Mouse (Mus musculus) left cerebral cortex, adult 9 months (tissue): ENCODE data around the gene Impg1.

Experiments used
- DNase-seq, 2 experiments: peaks; one replicate each; pipeline ENCODE4 v3.0.0; 2022; ENCODE audit warnings: low spot score in 2 of 2

Impg1 gene

DNA sequence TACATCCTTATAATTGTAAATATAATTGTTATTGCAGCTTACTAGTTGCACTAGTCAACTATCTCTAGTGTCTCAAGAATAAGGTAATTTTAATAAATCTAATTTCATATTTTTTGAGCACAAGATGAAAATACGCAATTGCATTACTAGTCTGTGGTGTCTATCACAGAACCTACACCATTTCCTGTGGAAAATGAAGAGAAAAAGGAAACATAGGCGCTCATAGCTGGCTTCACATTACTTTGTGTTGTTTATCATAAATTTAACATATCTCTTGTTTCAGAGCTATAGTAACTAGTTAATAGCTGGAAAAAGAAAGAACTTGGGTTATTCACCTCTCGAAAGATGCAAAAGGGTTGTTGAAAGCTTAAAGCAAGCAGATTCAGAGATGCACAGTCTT lies 182.9 kb downstream of the Impg1 start:
- no peak for DNase-seq

DNA sequence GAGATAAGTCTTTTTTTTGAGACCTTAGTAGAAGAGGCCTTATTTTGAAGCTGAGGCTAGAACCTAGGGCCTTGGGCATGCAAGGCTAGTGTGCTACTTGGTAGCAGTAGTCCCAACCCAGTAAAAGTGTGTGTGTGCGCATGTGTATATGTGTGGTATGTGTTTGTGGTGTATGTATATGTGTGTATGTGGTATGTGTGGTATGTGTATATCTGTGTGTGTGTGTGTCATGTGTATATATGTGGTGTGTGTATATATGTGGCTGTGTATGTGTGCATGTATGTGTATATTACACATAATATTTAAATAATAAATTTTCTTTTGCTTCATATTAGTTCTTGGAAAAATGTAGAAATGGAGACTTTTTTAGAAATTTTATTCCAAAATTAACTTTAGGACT lies 184.6 kb downstream of the Impg1 start:
- DNase-seq, result no peak

DNA sequence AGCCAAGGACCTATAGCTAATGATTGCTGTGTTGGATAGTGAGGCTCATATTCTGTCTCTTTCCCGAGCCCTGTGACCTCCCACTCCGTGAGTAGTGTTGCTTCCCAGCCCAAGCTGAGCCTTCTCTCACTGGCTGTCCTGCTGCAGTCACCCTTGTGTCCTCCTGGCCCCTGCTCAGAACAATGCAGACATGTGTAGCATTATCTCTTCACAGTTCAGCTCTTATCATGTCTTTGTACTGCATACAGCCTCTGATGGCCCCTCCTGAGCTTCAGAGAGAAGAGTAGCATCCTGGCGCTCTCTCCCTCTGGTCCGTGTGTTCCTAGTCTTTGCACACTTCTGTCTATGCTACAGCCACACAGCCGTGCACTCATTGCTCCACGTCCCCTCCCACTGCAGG lies 187.5 kb downstream of the Impg1 start:
- DNase-seq, result no peak

DNA sequence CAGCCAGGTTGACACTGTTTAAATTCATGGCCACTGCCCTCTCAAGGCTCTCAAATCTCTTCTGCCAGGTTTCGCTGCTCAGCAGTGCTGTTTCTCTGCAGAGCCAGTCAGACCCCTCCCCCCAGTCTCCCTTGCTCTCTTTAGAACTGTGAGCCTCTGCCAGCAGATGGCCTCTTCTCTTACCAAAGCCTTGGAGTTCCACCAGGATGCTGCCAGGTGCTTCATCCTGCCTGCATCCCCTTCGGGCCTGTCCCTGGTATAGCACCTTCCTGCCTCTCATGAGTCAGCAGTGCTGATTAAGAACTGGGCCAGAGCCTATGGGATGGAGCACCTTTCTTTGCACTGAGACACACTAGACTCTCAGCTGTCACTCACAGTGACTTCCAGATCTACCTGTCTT lies 188.1 kb downstream of the Impg1 start:
- no peak for DNase-seq

DNA sequence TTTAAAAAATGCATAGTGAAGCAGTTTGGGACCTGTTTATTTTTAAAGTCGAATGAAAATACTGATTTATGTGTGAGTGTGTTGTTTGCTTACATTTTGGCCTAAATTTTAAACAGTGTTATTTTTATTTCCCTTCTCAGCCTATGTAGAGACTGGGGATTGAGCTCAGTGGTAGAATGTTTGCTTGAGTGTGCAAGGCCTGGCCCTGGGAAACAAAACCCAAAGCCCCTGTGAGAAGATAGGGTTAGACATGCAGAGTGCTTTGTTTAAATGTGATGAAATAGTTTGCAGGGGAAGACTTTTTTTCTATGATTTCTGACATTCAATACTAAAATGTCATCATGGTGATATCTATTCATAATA lies 189.5 kb downstream of the Impg1 start:
- DNase-seq, result no peak

DNA sequence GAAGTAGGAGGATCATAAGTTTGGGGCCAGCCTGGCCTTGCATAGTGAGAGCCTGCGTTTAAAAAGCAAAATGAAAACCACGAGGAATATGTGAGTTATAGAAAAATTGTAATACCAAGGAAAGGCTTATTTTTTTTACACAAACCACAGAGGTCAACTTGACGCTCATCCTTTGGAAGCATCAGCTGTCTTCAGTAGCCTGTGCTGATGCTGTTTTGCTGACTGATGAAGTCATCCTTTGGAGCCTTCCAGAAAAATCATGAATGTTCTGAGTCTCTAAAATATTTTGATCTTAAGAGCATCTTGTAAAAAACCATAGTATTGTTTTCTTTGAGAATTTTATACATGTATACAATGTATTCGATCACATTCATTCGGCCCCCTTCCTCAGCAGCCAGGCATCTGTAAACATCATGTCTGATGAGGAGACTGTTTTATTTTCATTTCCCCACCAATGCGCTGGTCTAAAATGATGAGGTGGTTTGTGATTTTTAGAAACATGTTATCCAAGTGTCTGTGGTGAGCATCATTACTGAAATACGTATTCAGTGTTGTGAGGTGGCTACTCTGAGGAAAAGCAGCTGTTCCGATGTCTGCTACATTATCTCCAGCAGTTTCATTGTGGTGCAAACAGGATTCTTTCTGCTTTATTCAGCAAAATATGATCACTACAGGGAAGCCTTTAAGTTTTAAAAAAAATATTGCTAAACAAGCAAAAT lies 190.1 kb downstream of the Impg1 start:
- DNase-seq, result no peak

DNA sequence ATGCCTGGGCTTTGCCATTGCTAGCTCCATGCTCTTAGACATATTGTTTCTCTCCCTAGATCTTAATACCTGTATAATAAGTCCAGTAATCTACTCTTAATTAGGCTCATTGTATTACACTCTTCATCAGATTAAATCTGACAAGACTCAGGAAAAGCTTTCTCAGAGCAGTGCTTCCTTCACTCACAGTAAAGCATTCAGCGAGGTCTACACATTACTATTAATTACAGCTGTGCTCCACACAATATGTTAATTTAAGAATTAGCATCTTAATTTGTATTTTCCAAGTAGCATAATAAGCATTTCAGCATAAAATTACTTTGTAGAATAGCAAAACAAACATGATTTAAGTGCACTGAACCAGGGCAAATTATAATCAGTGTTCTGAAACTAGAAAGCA lies 192.3 kb downstream of the Impg1 start:
- DNase-seq, result no peak

DNA sequence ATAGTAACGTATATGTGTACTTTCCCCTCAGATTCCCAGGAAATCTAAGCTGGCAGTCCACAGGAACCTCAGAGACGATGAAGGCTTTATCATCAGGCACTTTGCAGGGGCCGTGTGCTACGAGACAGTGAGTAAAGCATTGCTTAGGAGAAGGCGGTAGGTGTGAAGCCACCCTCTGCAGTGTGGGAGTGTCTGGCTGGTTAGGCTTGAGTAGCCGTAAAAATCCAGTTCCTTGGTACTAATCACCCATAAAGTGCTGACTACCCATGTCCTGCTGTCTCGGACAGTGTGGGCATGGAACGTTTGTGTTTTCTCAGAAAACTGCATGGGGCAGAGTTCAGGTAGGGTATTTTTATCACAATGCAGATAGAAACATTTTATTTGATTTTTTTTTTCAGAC lies 195.7 kb downstream of the Impg1 start:
- DNase-seq, result peak in 1 of 2 experiments; percentile 19

DNA sequence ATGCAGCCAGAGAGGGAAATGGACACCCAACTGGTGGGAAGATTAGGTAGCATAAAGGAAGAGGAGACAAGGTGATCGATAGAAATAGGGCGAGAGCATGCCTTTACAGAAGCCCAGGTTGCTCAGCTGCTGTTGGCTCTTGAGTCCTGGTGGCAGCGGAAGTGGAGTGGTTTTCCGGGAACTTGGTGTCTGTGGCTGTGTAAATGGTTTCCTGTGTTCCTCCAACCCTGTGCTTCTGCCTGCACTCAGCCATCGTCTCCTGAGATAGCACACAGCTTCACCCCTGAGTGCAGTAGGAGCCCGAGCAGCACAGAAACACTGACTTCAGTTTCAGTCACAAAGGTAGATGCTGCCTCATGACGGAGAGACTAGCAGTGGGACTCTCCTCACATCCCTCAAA lies 198.8 kb downstream of the Impg1 start:
- DNase-seq, result no peak

DNA sequence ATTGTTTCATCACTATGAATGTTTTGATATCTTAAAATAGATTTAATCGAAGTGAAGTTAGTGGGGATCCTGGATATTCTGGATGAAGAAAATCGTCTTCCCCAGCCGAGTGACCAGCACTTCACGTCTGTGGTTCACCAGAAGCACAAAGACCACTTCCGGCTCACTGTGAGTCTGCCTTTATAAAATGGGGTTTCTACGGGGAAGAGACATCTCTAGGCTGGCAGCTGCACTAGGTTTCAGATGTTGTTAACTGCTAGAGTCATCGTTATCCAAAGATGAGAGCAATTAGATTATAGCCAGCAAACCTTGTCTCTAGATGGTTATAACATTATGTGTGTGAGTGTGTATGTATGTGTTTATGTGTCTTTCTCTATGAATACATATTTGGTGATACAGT lies 199.2 kb downstream of the Impg1 start:
- no peak for DNase-seq
